Mouse (Mus musculus) inflammation-experienced regulatory T-cells (primary cell): ENCODE measurements around the gene Cnot8. TPM values are rescaled to one million over a fixed set of nuclear protein-coding genes. Genes with fewer than 3 reads are reported as not detected.

Experiments
- polyA plus RNA-seq, 2 experiments: library from polyadenylated mRNA; unstranded; fragments of 100-300 nt; shearing (Covaris generic); gene quantifications; one replicate each; pipeline ENCODE4 v1.2.1; 2017

Cnot8 gene
- 100 to 1,000 TPM in 1 of 2 experiments, 10 to 100 TPM in 1; 89.1 to 135 TPM for polyA plus RNA-seq

DNA sequence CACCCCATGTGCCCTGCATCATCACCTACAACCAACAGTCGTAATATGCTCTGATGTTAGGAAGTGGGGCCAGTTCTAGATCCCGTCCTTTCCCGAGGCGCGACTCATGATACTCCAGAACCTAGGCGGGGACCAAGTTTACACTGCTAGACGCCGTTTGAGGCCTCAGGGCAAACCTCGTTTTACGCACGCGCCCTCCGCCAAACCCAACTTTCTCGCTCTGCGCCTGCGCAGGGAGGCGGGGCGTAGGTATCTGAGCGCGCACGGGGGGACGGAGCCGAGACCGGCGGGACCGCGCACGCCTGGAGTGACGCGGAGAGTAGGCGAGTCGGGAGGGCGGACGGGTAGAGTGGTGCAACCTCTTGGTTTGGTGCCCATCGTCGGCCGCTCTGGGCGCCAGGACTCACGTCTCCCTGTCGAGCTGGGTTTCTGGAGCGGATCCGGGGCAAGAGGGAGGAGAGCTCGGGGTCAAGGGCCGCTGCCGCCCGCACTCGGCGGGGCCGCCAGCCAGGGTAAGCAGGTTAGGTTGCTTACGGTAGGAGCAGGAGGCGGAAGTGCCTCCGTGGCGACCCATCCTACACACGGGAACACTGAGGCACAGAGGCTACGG lies at the start of gene Cnot8:
Gene Cnot8 (plus strand): TSS at position 457 of the 610 bp plus-strand sequence.

DNA sequence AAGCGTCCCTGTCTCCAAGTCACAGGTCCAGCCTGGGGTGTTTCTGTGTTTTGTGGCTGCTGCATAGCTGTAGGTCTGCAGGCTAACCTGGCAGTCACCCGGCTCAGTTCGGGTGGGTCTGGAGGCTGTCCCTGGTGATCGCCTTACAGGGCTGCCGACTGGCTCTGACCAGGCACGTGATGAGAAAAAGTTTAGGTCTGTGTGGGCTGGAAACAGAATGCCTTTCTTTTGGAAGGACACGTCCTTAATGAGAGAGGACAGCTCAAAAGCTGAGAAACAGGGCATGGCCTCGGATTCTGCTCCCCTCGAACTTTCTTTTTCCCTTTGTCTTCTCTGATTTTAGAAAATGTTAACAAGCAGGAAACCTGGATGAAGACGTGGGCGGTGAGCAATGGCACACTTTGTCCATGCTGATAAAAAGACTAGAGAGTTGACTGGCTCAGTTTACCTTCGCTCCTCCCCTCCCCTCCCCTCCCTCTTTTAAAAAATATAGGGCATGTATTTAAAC lies 10.9 kb upstream of the Cnot8 start, which contains the start of gene Gm12248:
Gene Gm12248 (minus strand): TSS at position 114 of the 508 bp plus-strand sequence.

Other genes starting within 250 kb of the Cnot8 start
- 10 to 100 TPM; 87.6 to 97.3 TPM for gene Larp1, start 95.1 kb upstream of the Cnot8 start, polyA plus RNA-seq
- under 1 TPM in 1 of 2 experiments, not detected in 1; 0.14 TPM for gene Gm12248, start 11.0 kb upstream of the Cnot8 start, polyA plus RNA-seq
- gene Gemin5, start 64.4 kb downstream of the Cnot8 start, polyA plus RNA-seq, result 10 to 100 TPM; 15.1 to 16.7 TPM
- gene Mrpl22, start 67.5 kb downstream of the Cnot8 start, polyA plus RNA-seq, result 10 to 100 TPM; 61.6 to 64.3 TPM
- 100 to 1,000 TPM; 321 to 381 TPM for gene Igtp, start 95.4 kb downstream of the Cnot8 start, polyA plus RNA-seq
- gene Irgm2, start 95.5 kb downstream of the Cnot8 start, polyA plus RNA-seq, result 10 to 100 TPM; 48.7 to 53.3 TPM
- gene 4930438A08Rik, start 170.6 kb downstream of the Cnot8 start, polyA plus RNA-seq, result not detected
- gene Zfp692, start 202.9 kb downstream of the Cnot8 start, polyA plus RNA-seq, result 10 to 100 TPM; 40.4 to 60.4 TPM
- gene Zfp672, start 226.2 kb downstream of the Cnot8 start, polyA plus RNA-seq, result 10 to 100 TPM; 43.4 to 43.9 TPM
- 10 to 100 TPM; 19.0 to 36.8 TPM for gene Sh3bp5l, start 226.6 kb downstream of the Cnot8 start, polyA plus RNA-seq